Mouse (Mus musculus) ovary, adult 18-20 months (tissue): ENCODE data around the gene Zfp784.
"Not testable (repeated sequence)": the region's sequence is repeated elsewhere in the genome, so short reads cannot be mapped to it uniquely, and the experiment has no call there.

Source experiments
- DNase-seq: peaks from one replicate; pipeline ENCODE4 v3.0.0; 2022; ENCODE audit warnings: low spot score, mixed read lengths

Zfp784 gene

GRCm38 (mm10) chr7:5020000-5020681 lies 18.1 kb downstream of the Zfp784 start, which contains the start of the genes Zfp865 and Ccdc106:
TSS of gene Zfp865 (plus strand) at chr7:5020376.
TSS of gene Ccdc106 (plus strand) at chr7:5020553.
- peak; percentile 99 for DNase-seq

- not testable (repeated sequence) for DNase-seq
Observed at GRCm38 (mm10) chr7:5019576-5019975, 18.7 kb downstream of the Zfp784 start.

- DNase-seq, result no peak
Observed at GRCm38 (mm10) chr7:5017931-5018330, 20.3 kb downstream of the Zfp784 start.

- no peak for DNase-seq
Observed at GRCm38 (mm10) chr7:5017352-5017751, 20.9 kb downstream of the Zfp784 start.

- no peak for DNase-seq
Observed at GRCm38 (mm10) chr7:5016920-5017319, 21.3 kb downstream of the Zfp784 start.

GRCm38 (mm10) chr7:5016057-5016456 lies 22.2 kb downstream of the Zfp784 start:
- no peak for DNase-seq

- peak; percentile 91 for DNase-seq
Observed at GRCm38 (mm10) chr7:5015118-5016001, 22.9 kb downstream of the Zfp784 start, which contains the start of gene Gm44973. TSS of gene Gm44973 (plus strand) at chr7:5015496.

- DNase-seq, result peak; percentile 91
Observed at GRCm38 (mm10) chr7:5014251-5015117, 23.8 kb downstream of the Zfp784 start, which contains the start of the genes Zfp524 and Fiz1. TSS of gene Zfp524 (plus strand) at chr7:5014415. TSS of gene Fiz1 (minus strand) at chr7:5014697.

GRCm38 (mm10) chr7:5012681-5013513 lies 25.3 kb downstream of the Zfp784 start:
- DNase-seq, result no peak

- DNase-seq, result no peak
Observed at GRCm38 (mm10) chr7:5008229-5008628, 30.0 kb downstream of the Zfp784 start.

- not testable (repeated sequence) for DNase-seq
Observed at GRCm38 (mm10) chr7:5002876-5003275, 35.4 kb downstream of the Zfp784 start.

GRCm38 (mm10) chr7:4999876-5000275 lies 38.4 kb downstream of the Zfp784 start:
- DNase-seq, result no peak

GRCm38 (mm10) chr7:4996934-4997333 lies 41.3 kb downstream of the Zfp784 start:
- no peak for DNase-seq

- peak; percentile 87 for DNase-seq
Observed at GRCm38 (mm10) chr7:4996003-4996895, 42.0 kb downstream of the Zfp784 start, which contains the start of gene Zfp579. TSS of gene Zfp579 (minus strand) at chr7:4996158.

- DNase-seq, result no peak
Observed at GRCm38 (mm10) chr7:4995268-4996002, 42.8 kb downstream of the Zfp784 start.

GRCm38 (mm10) chr7:4993999-4994788 lies 44.1 kb downstream of the Zfp784 start:
- DNase-seq, result no peak

GRCm38 (mm10) chr7:4993347-4993998 lies 44.8 kb downstream of the Zfp784 start:
- DNase-seq, result no peak

GRCm38 (mm10) chr7:4988250-4988649 lies 50.0 kb downstream of the Zfp784 start:
- no peak for DNase-seq
